Mouse (Mus musculus) lung, adult 10 weeks (tissue): ENCODE results near the gene BC024978. TPM values are rescaled to one million over a fixed set of nuclear protein-coding genes. Genes with fewer than 3 reads are reported as not detected.

Source experiments
- polyA plus RNA-seq: library from polyadenylated mRNA; stranded (reverse); fragments of 350-450 nt; fragmentation: Illumina TruSeq; extraction: RNeasy Lipid Tissue Mini Kit (QIAGEN cat#74804); gene quantifications from one replicate; pipeline ENCODE4 v1.2.3, GENCODE M21; 2014; ENCODE audit warnings: low read depth, low replicate concordance; ENCODE audit not compliant: insufficient read depth

The BC024978 gene
- polyA plus RNA-seq = 4.4 TPM

GRCm38 (mm10) chr7:27195681-27196611 is at the start of gene BC024978, which contains the start of gene Snrpa:
TSS of gene BC024978 (plus strand) at chr7:27195781.
TSS of gene Snrpa (minus strand) at chr7:27196271.

GRCm38 (mm10) chr7:27153205-27153764 is 42.3 kb upstream of the BC024978 start, which contains the start of gene Cyp2t4:
TSS of gene Cyp2t4 (plus strand) at chr7:27153714.

GRCm38 (mm10) chr7:27166614-27167474 is 28.7 kb upstream of the BC024978 start, which contains the start of gene Egln2:
TSS of gene Egln2 (minus strand) at chr7:27166802.

GRCm38 (mm10) chr7:27178324-27179216 is 17.0 kb upstream of the BC024978 start, which contains the start of gene Rab4b:
TSS of gene Rab4b (minus strand) at chr7:27178896.

GRCm38 (mm10) chr7:27180837-27181695 is 14.5 kb upstream of the BC024978 start, which contains the start of the genes Gm21983 and Mia:
TSS of gene Gm21983 (minus strand) at chr7:27181086.
TSS of gene Mia (minus strand) at chr7:27181157.

GRCm38 (mm10) chr7:27228281-27228821 is 32.8 kb downstream of the BC024978 start, which contains the start of gene Itpkc:
TSS of gene Itpkc (minus strand) at chr7:27228661.

GRCm38 (mm10) chr7:27232781-27233281 is 37.2 kb downstream of the BC024978 start, which contains the start of gene Coq8b:
TSS of gene Coq8b (plus strand) at chr7:27233023.

GRCm38 (mm10) chr7:27258205-27258899 is 62.8 kb downstream of the BC024978 start, which contains the start of gene Numbl:
TSS of gene Numbl (plus strand) at chr7:27258433.

Other genes with a start within 250 kb of the BC024978 start
- not detected for gene Cyp2a12, start 166.7 kb upstream of the BC024978 start, polyA plus RNA-seq
- 1,698 TPM for gene Cyp2f2, start 75.9 kb upstream of the BC024978 start, polyA plus RNA-seq
- not detected for gene Cyp2t4, start 42.1 kb upstream of the BC024978 start, polyA plus RNA-seq
- gene Egln2, start 29.0 kb upstream of the BC024978 start, polyA plus RNA-seq = 58.1 TPM
- gene Rab4b, start 16.9 kb upstream of the BC024978 start, polyA plus RNA-seq = 40.8 TPM
- gene Gm21983, start 14.7 kb upstream of the BC024978 start, polyA plus RNA-seq = not detected
- gene Mia, start 14.6 kb upstream of the BC024978 start, polyA plus RNA-seq = 13.1 TPM
- 42.6 TPM for gene Snrpa, start 490 bp downstream of the BC024978 start, polyA plus RNA-seq
- gene Itpkc, start 32.9 kb downstream of the BC024978 start, polyA plus RNA-seq = 4.7 TPM
- 28.4 TPM for gene Coq8b, start 37.2 kb downstream of the BC024978 start, polyA plus RNA-seq
- gene Numbl, start 62.7 kb downstream of the BC024978 start, polyA plus RNA-seq = 7.2 TPM
- gene Ltbp4, start 141.9 kb downstream of the BC024978 start, polyA plus RNA-seq = 197 TPM
- gene Shkbp1, start 160.2 kb downstream of the BC024978 start, polyA plus RNA-seq = 25.2 TPM
- gene Gm20479, start 161.6 kb downstream of the BC024978 start, polyA plus RNA-seq = not detected